Mouse (Mus musculus): ENCODE results near the gene Madd.

The Madd gene

DNA sequence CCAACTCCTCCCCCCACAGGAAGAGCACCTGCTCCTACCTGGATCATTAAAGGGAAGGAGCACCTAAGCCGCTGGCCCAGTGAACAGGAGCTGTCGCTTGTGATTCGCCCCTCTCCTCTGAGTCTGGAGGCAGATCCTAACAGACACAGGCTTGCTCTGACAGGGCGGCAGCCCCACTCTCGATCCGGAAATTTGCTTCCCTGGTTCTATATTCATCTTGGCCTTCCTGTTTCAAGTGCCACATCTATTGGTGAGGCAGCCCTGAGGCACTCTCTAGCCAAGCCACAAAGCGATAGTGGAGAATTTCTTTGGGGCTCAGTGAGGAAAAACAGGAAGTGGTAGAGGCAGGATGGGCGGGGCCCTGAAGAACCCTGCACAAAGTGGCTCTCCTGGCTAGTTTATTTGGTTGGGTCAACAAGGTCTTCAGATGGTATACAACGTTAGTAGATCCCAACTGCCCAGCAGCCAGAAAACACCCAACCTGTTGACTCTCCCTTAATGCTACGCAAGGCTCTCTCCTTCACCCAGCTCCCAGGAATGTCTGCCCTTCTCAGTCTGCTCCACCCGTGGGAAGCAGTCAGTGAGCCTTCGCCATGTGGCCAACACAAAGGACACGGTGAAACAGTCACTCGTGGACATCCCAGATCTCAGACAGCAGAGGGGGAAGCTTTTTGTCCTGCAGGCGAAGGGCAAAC lies at the start of gene Madd:
TSS of gene Madd (minus strand) at position 127 of the 695 bp plus-strand sequence.
- no peak for DNase-seq (ENCODE audit: low spot score)

GRCm38 (mm10) chr2:91229735-91230134 lies 46.1 kb upstream of the Madd start:
- no peak for DNase-seq (ENCODE audit: low spot score)

DNA sequence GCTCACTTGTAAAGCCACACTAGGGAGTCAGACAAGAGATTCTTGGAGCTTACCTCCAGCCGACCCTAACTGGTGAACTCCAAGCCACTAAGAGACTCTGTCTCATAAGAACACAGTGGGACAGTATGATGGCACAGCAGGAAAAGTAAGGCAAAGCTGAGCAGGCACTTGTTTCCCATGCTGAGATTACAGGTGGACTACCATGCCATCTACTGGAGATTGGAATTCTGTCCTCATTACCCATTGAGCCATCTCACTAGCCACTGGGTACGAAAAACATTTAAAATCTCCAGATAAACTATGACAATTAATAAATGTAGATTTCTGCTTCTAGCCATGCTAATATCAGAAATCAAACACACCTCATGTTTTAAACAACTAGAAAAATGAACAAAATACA lies 40.0 kb upstream of the Madd start:
- no peak for DNase-seq (ENCODE audit: low spot score)

DNA sequence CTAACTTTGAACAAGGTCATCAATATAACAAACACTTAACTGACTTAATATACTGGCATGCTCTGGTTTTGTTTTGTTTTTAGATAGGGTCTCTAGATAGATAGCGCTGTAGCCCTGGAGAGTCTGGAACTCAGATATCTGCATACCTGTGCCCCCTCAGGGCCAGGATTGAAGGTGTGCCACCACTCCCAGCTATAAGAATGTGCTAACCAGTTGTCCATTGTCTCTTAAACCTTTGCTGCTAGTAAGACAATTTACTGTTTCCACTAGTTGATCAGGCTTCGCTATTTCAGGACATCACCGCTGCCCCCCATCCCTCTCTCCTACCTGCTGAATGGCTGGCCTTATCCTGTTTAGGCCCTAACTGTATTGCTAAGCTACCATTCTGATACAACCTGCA lies 36.9 kb upstream of the Madd start:
- DNase-seq (ENCODE audit: low spot score) = no peak

DNA sequence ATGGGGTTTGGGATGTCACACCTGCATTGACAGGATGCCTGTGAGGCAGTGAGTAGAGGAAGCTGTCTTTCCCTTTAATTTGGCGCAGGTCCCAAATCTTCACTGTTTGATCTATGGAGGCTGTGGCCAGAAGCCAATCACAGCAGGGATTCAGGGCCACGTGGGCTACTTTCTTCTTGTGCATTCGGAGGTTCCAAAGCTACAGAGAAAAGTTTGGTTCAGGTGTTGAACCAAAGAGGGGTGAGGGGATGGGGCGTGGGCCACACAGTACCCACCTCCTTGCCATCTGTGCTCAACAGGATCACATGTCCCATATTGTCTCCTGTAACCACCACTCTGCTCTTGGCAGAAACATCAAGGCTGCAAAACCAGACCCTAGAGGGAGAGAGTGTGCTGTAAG lies 33.4 kb upstream of the Madd start:
- DNase-seq (ENCODE audit: low spot score) = no peak

DNA sequence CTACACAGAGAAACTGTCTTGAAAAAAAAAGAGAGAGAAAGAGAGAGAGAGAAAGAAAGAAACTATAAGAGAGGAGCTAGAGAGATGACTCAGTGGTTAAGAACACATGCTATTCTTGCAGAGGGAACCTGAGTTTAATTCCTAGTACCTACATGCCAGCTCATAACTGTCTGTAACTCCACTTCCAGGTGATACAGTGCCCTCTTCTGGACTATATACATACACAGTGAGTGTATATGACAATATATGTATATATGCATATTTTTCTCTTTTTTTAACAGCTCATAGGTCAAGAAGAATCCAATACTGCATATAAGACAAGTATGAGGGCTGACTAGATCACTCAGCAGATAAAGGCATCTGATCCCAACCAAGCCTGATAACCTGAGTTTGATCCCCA lies 29.7 kb upstream of the Madd start:
- no peak for DNase-seq (ENCODE audit: low spot score)

GRCm38 (mm10) chr2:91206254-91206775 lies 22.7 kb upstream of the Madd start:
- no peak for DNase-seq (ENCODE audit: low spot score)

DNA sequence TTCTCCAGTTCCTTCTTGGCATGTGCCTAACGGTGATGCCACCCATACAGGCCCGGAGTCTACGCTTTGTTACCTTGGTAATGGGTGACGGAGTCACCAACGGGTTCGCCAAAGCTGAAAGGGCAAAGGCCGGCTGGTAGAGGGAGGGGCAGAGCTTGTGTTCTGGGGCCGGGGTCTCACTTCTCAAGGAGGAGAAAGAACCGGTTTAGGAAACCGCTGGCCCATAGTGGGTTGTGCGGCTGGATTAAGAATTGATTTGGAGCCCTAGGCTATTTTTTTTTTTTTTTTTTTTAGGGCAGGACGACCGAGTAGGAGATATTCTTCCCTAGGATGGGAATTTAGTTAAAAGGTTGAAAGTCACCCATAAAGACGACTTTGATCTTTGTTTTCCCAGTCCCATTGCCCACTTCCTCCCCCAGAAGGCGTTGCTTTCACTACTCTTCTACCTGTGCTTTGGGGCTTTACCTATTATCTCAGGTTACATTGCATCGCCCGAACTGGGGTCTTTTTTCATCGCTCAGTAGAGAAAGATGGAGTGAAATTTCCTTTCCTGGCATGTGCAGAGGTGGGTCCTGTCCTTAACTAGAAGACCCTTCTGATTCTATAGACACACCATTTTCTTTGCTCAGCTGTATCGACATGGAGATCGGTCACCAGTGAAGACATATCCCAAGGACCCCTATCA lies 19.5 kb upstream of the Madd start:
- no peak for DNase-seq (ENCODE audit: low spot score)

DNA sequence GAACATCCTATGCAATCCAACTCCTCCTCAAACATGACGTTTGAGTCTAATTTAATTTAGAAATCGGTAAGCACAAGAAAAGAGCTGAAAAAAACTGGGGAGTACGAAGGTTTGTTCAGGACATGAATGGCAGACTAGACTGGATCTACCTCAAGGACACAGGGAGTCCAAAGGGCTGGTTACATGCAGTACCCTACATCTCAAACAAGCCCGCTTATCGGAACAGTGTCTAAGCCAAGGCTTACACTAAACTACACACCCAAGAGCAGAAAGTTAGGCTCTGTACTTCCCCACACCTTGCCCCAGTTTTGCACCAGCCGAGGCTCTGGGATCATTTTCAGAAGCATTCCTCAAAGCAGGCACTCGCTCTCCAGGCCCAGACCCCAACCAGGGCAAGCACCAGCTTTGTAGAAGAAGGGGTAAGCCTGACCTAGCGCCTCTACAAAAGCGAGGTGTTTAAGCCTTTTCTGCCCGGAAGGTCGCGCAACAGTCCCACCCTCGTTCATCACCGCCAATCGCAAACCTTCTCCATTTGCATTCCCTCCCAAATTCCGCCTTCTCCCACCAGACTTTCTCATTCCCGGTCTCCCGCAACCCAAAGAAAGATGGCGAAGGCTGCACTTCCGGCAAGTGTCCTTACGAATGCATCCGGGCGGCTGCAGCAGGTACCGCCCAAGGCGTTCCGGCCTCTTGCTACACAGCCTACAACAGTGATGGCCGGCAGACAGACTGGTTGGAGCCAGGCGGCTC lies 18.8 kb upstream of the Madd start, which contains the start of the genes Nr1h3 and Acp2:
TSS of gene Nr1h3 (minus strand) at position 613 of the 750 bp plus-strand sequence.
TSS of gene Acp2 (plus strand) at position 664 of the 750 bp plus-strand sequence.
- DNase-seq (ENCODE audit: low spot score) = peak; percentile 64

DNA sequence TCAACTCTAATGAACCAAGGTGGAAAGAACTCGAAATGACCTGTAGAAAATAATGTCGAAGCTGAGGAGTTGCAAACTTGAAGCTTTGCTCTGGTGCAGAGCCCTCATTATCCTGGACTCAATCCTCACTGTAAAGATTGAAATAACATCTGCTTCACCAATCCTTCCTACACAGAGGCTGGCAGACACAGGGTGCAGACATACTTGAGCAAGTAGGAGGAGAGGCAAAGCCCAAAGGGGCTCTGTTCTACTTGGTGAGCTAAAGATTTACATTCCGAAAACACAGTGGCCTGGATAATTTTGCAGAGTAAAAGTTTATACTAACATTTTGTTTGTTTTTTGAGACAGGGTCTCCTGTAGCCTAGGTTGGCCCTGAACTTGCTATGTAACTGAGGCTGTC lies 15.3 kb upstream of the Madd start:
- no peak for DNase-seq (ENCODE audit: low spot score)

- no peak for DNase-seq (ENCODE audit: low spot score)
Observed at GRCm38 (mm10) chr2:91196577-91197001, 13.0 kb upstream of the Madd start.

DNA sequence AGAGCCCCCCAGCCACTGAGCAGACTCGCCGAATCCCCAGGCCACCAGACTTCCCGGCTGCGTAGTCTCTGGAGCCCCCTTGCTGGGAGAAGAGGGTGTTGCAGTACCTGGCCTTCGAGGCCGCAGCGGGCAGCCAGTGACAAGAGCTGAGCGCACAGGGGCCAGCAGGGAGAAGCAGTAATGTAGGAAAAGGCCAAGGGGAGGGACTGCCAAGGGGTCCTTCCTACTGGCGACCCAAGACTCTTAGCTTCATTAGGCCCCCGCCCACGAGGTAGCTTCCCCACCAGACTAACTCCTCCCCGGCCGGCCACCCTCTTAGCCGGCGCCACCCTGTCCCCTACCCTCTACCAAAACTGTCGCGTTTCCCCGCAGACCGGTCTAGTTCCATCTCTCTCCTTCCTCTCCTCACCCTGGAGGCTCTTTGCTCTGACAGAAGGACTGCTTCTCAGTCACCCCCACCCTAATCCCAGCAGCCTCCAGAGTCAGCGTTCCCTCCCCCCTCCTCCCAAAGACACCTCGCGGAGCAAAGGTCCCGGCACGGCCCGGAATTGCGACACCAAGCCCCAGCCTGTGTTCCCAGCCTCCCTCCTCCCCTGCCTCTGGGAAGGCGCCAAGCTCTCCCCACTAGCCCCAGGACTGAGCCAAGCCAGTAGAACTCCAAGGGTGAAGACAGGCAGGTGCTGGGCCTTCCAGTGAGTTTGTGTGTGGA lies 11.1 kb upstream of the Madd start:
- DNase-seq (ENCODE audit: low spot score) = no peak

DNA sequence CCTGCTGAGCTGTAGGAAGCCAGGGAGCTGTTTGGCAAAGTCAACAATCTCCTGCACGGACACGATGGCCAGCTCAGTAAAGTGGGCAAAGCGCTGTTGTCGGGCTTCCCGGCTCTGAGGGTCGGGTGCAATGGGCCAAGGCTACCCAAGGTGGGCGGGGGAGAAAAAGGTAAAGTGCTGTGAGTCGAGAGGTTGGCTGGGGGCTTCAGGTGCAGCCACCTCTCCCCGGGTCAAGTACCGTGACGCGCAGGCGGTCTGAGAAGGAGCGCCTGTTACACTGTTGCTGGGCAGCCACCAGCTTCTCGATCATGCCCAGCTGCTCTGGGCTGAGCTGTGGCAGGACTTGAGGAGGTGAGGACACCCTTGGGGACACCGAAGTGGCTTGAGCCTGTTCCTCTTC lies 6.9 kb upstream of the Madd start:
- no peak for DNase-seq (ENCODE audit: low spot score)

- no peak for DNase-seq (ENCODE audit: low spot score)
Observed at GRCm38 (mm10) chr2:91187431-91187830, 3.8 kb upstream of the Madd start.

DNA sequence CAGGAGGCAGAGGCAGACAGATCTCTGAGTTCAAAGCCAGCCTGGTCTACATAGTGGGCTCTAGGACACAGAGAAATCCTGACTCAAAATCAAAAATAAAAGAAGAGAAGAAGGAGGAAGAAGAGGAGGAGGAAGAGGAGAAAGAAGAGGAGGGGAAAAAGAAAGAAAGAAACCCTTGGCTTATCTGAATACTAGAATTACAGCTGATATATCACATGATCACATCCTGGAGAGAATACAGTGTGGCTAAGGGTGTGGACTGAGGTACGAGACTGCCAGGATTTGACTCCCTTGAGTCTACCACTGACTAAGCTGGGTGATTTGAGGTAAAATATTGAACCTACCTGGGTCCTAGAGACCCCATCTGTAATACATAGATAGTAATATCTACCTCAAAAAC lies 2.6 kb upstream of the Madd start:
- DNase-seq (ENCODE audit: low spot score) = no peak

DNA sequence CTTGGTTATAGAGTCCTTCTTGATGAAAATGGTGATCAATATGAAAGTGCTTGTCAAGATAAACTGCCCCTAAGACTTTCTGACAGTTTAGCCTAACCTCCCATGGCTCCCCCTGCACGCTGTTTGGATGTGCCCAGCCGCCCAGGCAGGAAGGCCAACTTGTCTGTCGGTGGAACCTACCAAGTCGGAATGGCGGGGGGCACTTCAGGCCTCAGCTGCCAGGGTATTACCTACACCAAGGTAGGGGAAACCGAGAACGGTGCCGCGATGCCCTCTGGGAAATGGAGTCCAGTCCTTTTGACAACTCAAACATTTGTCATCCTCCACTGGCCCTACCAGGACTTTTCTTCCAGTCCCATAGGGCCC lies 506 bp downstream of the Madd start:
- DNase-seq (ENCODE audit: low spot score) = peak; percentile 62

DNA sequence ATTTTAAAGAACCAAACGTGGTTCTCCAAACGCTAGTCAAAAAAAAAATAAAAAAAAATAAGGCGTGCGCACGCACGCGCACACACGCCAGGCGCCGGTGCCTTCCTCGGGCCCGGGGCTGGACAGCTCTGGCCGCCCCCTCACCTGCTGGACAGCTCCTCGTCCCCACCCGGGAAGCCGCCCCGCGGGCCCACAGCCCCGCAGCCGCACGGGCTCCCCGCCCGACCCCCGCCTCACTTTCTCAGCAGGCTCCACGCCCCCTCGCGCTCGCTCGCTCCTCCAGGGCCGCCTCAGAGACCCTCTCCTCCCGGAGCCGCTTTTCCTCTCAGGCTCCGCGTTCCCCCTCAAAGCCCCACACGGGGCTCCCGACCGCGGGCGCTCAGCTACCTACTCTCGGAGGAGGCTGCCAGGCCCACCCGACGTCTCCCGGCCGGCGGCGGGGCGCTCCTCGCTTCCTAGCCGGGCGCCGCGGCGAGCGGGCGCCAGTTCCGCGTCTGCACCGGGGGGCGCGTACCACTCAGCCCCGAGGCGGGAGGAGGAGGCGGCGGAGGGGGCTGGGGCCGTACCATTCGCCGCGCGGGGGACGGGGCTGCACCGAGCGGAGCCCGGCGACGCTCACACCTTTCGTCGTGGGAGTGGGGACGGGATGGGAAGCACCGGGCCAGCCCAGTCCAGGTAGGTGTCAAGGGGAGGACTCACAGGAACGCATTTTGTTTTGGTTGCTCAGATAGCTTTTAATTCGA lies 1.1 kb downstream of the Madd start:
- DNase-seq (ENCODE audit: low spot score) = no peak

DNA sequence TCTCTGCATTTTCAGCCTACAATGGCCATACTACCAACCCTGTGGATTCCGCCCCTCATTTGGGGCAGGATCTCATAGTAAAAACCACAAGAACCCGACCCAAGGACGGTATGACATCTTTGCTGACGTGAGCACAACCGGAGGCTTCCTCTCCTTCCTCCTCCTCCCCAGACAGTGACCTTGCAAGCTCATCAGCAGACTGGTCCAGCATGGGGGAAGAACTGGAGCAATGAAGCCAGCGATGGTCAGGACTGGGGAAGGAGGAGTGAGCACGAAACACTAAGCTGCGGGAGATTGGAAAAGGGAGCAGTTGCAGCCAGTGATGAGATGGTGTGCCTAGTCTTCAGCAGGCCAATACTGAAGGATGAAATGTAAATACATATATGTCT lies 1.6 kb downstream of the Madd start:
- DNase-seq (ENCODE audit: low spot score) = no peak

DNA sequence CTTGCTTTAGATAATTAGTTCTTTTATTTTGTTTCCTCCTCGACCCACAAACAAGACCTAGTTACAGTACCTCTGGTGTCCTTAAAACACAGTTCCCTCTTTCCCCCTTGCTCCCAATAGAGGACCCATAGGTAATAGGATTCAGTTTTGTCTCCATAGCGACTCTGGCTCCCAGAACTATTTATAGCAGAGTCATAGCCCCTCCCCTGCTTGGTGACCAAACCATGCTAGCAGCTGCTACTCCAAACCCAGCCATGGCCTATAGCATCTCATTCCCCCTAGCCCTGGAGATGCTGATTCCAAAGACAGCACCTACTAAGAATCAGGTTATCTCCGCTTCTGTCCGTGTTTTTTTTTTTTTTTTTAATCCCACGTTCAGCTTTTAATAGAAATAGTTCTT lies 2.9 kb downstream of the Madd start:
- no peak for DNase-seq (ENCODE audit: low spot score)

DNA sequence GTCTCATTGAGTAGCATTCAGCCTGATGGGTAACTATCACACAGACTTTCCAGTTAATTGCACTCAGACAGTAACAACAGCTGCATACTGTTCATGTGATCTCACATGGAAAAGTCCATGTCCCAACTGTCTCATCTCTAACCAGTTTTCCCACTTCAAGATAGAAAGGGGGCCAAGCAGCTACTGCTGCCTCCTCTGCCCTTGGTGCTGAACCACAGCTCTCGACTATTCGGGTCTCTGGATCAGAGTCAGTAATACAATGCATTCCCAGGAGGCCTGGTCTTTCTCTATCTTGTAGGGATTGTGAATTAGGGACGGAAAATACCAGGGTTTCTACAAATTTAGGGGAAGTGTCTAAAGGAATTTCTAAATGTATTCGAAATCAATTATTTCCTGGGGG lies 3.8 kb downstream of the Madd start:
- no peak for DNase-seq (ENCODE audit: low spot score)

- DNase-seq (ENCODE audit: low spot score) = no peak
Observed at GRCm38 (mm10) chr2:91176234-91176633, 7.4 kb downstream of the Madd start.

DNA sequence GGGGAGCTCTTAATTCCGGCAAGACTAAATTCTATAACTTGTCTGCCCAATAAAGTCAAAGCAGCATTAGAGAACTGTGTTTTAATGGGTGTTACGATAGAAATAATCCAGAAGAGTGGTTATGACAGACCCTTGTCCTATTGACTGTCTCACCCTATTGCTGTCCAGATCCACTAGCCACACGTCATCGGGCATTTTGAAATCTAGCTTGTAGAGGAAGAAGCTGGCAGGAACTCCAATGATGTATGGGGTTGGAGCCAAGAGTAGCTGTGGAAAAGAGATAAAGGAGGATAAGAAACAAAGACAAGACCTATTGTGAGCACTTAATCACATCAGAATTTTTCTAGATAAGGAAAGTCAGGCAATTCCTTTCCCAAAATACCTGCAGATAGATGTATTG lies 8.1 kb downstream of the Madd start:
- DNase-seq (ENCODE audit: low spot score) = no peak

Measured in urinary bladder, postnatal 10 days (tissue).